Mouse (Mus musculus) urinary bladder, adult 2 months (tissue): Measurements from ENCODE around the gene Hs3st2. TPM values are rescaled to one million over a fixed set of nuclear protein-coding genes. Genes with fewer than 3 reads are reported as not detected.

ENCODE experiments used
- DNase-seq: peaks from one replicate; pipeline ENCODE4 v3.0.0; 2022; ENCODE audit warnings: low spot score
- polyA plus RNA-seq: library from polyadenylated mRNA; depleted of rRNA; stranded (reverse); fragments of >200 nt; gene quantifications from 2 replicates; pipeline ENCODE4 v1.2.3, GENCODE M21; 2012

The Hs3st2 gene
- polyA plus RNA-seq, 1 experiment = 0.10 TPM

- DNase-seq = no peak
Measured at GRCm38 (mm10) chr7:121542458-121542857, 150.8 kb downstream of the Hs3st2 start.

GRCm38 (mm10) chr7:121549329-121550022 lies 157.8 kb downstream of the Hs3st2 start:
- no peak for DNase-seq
